Mouse (Mus musculus) stomach, postnatal 0 days (tissue): Measurements from ENCODE around the gene Arhgap10. TPM values are rescaled to one million over a fixed set of nuclear protein-coding genes. Genes with fewer than 3 reads are reported as not detected.

ENCODE experiments used
- ATAC-seq: fragments of 200-750 bp; cut with Nextera tagmentation; 2 replicates; pipeline ENCODE4 v1.8.0; 2017; ENCODE audit not compliant: low FRiP score, low TSS enrichment
- DNase-seq: peaks from one replicate; pipeline ENCODE4 v3.0.0-alpha.2; 2016; ENCODE audit warnings: low spot score
- H3K27ac ChIP-seq: fragments of 300-500 bp; sonication (generic); replicated peaks from 2 replicates; pipeline ENCODE4 v1.5.1; 2014; ENCODE audit warnings: mild to moderate bottlenecking, control low read depth
- H3K27me3 ChIP-seq: fragments of 300-500 bp; sonication (generic); 2 replicates; pipeline ENCODE4 v1.6.1; 2014; ENCODE audit warnings: low read length; ENCODE audit not compliant: control insufficient read depth, insufficient read depth
- H3K36me3 ChIP-seq: fragments of 300-500 bp; sonication (generic); 2 replicates; pipeline ENCODE4 v1.6.1; 2014; ENCODE audit warnings: low read length, mixed read lengths; ENCODE audit not compliant: control insufficient read depth, insufficient read depth
- H3K4me1 ChIP-seq: fragments of 300-500 bp; sonication (generic); replicated peaks from 2 replicates; pipeline ENCODE4 v1.6.1; 2014; ENCODE audit warnings: antibody characterized with exemption; ENCODE audit not compliant: control insufficient read depth, insufficient read depth
- H3K4me2 ChIP-seq: fragments of 300-500 bp; sonication (generic); replicated peaks from 2 replicates; pipeline ENCODE4 v1.6.1; 2014; ENCODE audit warnings: low read depth, mild to moderate bottlenecking, control low read depth, moderate library complexity
- H3K4me3 ChIP-seq: fragments of 300-500 bp; sonication (generic); 2 replicates; pipeline ENCODE4 v1.5.1; 2014; ENCODE audit warnings: low read depth, low read length, control low read depth
- H3K9ac ChIP-seq: fragments of 300-500 bp; sonication (generic); 2 replicates; pipeline ENCODE4 v1.6.1; 2014; ENCODE audit warnings: mild to moderate bottlenecking, low read length, control low read depth, mixed read lengths
- H3K9me3 ChIP-seq: fragments of 300-500 bp; sonication (generic); 2 replicates; pipeline ENCODE4 v1.6.1; 2016; ENCODE audit warnings: low read length; ENCODE audit not compliant: control insufficient read depth
- CTCF ChIP-seq: IDR thresholded peaks from 2 replicates; pipeline ENCODE4 v1.5.1; 2016; ENCODE audit warnings: antibody characterized with exemption, low read depth, mild to moderate bottlenecking, moderate library complexity
- EP300 ChIP-seq: optimal IDR thresholded peaks from 2 replicates; pipeline ENCODE3; 2016; ENCODE audit warnings: antibody characterized with exemption
- WGBS: fragments of 180-500 bp; shearing (Covaris S2); extraction: QIAGEN DNeasy Blood & Tissue Kit; methylation state at CpG from one replicate; pipeline ENCODE4 v1.1.7; 2014; 5-methylcytosine and 5-hydroxymethylcytosine counted together
- polyA plus RNA-seq: library from polyadenylated mRNA; unstranded; fragments of >200 nt; fragmentation: Nextera tagmentation; extraction: Ambion mirVana; gene quantifications from 2 replicates; pipeline ENCODE4 v1.2.1, GENCODE M21; 2015

Gene Arhgap10
- polyA plus RNA-seq, 1 experiment from 2014 or later = 18.8 TPM

GRCm38 (mm10) chr8:77473373-77473772, 44.4 kb downstream of the Arhgap10 start:
- Histone ChIP-seq H3K4me2 (no peak overlapping the region), H3K9me3 (no peaks in the 10 kb centered on the region), H3K9ac (no peak overlapping the region), H3K4me3 (no peak overlapping the region), H3K27me3 (no peaks in the 10 kb centered on the region), H3K27ac (peak overlapping the region; percentile 76), H3K4me1 (peaks cover 7% of the 10 kb centered on the region; the same call in 1 of the 2 replicates), H3K36me3 (no peaks in the 10 kb centered on the region)
- ATAC-seq (peak; percentile 74), DNase-seq (peak; percentile 75)
- TF ChIP-seq EP300 (peak; percentile 38), CTCF (no peak)
- WGBS = 26% methylated on average over 6 of the region's 6 CpGs

GRCm38 (mm10) chr8:77461392-77461791, 56.4 kb downstream of the Arhgap10 start:
- Histone ChIP-seq H3K27ac (no peak overlapping the region), H3K4me2 (no peak overlapping the region), H3K4me3 (no peak overlapping the region), H3K9me3 (no peaks in the 10 kb centered on the region), H3K4me1 (no peaks in the 10 kb centered on the region), H3K36me3 (no peaks in the 10 kb centered on the region), H3K9ac (no peak overlapping the region), H3K27me3 (no peaks in the 10 kb centered on the region)
- WGBS = 91% methylated on average over 6 of the region's 6 CpGs
- DNase-seq (no peak), ATAC-seq (no peak)
- TF ChIP-seq EP300 = no peak
- no peak for TF ChIP-seq CTCF

GRCm38 (mm10) chr8:77460363-77460762, 57.4 kb downstream of the Arhgap10 start:
- DNase-seq (no peak), ATAC-seq (no peak)
- Histone ChIP-seq H3K9me3 (no peaks in the 10 kb centered on the region), H3K27ac (no peak overlapping the region), H3K27me3 (no peaks in the 10 kb centered on the region), H3K4me2 (no peak overlapping the region), H3K36me3 (no peaks in the 10 kb centered on the region), H3K4me1 (no peaks in the 10 kb centered on the region), H3K4me3 (no peak overlapping the region), H3K9ac (no peak overlapping the region)
- WGBS = 75% methylated on average over 2 of the region's 2 CpGs
- TF ChIP-seq EP300 (no peak), CTCF (no peak)

- TF ChIP-seq CTCF = no peak
- no peak for TF ChIP-seq EP300
- WGBS = 74% methylated on average over 7 of the region's 7 CpGs
- no peak for DNase-seq
- Histone ChIP-seq H3K36me3 (no peaks in the 10 kb centered on the region), H3K4me1 (no peaks in the 10 kb centered on the region), H3K4me2 (no peak overlapping the region), H3K27me3 (no peaks in the 10 kb centered on the region), H3K9ac (no peak overlapping the region), H3K9me3 (no peaks in the 10 kb centered on the region), H3K4me3 (no peak overlapping the region), H3K27ac (no peak overlapping the region)
- no peak for ATAC-seq
Observed at GRCm38 (mm10) chr8:77459696-77460095, 58.1 kb downstream of the Arhgap10 start.

- no peaks in the 10 kb centered on the region for H3K9me3 ChIP-seq
- H3K4me2 ChIP-seq = no peak overlapping the region
- H3K27ac ChIP-seq = no peak overlapping the region
- no peak overlapping the region for H3K9ac ChIP-seq
- no peak overlapping the region for H3K4me3 ChIP-seq
- no peaks in the 10 kb centered on the region for H3K4me1 ChIP-seq
- DNase-seq = no peak
- no peak for ATAC-seq
- no peaks in the 10 kb centered on the region for H3K36me3 ChIP-seq
- TF ChIP-seq CTCF (no peak), EP300 (no peak)
- no peaks in the 10 kb centered on the region for H3K27me3 ChIP-seq
- WGBS = 72% methylated on average over 4 of the region's 4 CpGs
Observed at GRCm38 (mm10) chr8:77458575-77458974, 59.2 kb downstream of the Arhgap10 start.

GRCm38 (mm10) chr8:77456263-77456662, 61.5 kb downstream of the Arhgap10 start:
- Histone ChIP-seq H3K9ac (no peak overlapping the region), H3K4me2 (no peak overlapping the region), H3K36me3 (no peaks in the 10 kb centered on the region), H3K27ac (no peak overlapping the region), H3K4me3 (no peak overlapping the region), H3K27me3 (no peaks in the 10 kb centered on the region), H3K4me1 (no peaks in the 10 kb centered on the region), H3K9me3 (no peaks in the 10 kb centered on the region)
- DNase-seq (no peak), ATAC-seq (no peak)
- TF ChIP-seq EP300 (no peak), CTCF (no peak)
- WGBS = 69% methylated on average over 6 of the region's 6 CpGs
